Mouse (Mus musculus): Measurements from ENCODE around the gene Pofut2. TPM values are rescaled to one million over a fixed set of nuclear protein-coding genes. Genes with fewer than 3 reads are reported as not detected.

Pofut2 gene
- polyA plus RNA-seq, 1 experiment = 89.9 TPM

DNA sequence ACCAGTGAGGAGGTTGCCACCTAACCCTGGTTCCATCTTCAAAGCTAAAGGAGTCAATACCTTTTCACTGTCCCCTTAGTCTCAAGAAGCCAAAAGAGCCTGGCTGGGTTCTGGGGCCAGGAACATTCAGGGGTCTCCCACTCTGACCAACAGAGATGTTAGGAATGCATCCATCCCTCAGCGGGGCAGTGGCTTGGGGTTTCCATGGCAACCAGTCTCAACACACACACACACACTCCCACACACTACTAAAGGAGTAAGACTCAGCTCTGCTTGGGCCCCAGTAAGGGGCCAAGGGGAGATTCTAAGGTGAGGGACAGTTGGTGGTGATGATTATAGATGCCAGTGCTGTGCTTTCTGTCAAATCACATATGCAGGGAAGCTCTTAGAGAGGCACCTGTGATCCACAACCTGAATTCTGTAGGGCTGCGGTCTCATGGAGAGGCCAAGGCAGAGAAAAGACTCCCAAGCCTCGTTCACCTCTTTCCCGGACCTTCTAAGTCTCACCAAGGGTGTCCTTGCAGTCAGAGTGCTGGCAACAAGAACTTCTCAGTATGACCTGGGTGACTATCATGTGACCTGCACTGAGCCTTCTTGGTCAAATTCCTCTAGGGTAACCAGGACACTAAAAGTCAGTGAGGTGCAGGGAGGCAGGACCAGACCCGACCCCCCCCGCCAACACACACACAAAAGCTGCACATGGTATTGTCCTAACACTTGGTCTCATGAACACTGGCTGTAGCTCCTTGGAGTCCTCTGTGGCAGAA lies 46.5 kb upstream of the Pofut2 start:
- Histone ChIP-seq H3K36me3 (ENCODE audit: control insufficient read depth, insufficient read depth) (no peaks in the 10 kb centered on the region), H3K79me2 (ENCODE audit: control insufficient read depth, insufficient read depth) (no peaks in the 10 kb centered on the region), H3ac (ENCODE audit: control insufficient read depth, insufficient read length) (no peak overlapping the region), H3K4me3 (peak overlapping the region; percentile 3), H3K27me3 (ENCODE audit: control insufficient read depth, insufficient read depth, insufficient read length) (no peaks in the 10 kb centered on the region), H3K4me2 (ENCODE audit: low read depth) (peak overlapping the region; percentile 68)
- TF ChIP-seq MAX (IDR thresholded peaks at IDR 0.05; ENCODE audit: low read depth) = no peak
- TF ChIP-seq REST (IDR thresholded peaks at IDR 0.05; ENCODE audit: insufficient read depth, insufficient read length) = no peak
- TF ChIP-seq TCF3 (IDR thresholded peaks at IDR 0.05; ENCODE audit: insufficient read length, low read depth) = no peak
- TF ChIP-seq POLR2A (IDR thresholded peaks at IDR 0.05; ENCODE audit: insufficient read length, low read depth) = no peak

DNA sequence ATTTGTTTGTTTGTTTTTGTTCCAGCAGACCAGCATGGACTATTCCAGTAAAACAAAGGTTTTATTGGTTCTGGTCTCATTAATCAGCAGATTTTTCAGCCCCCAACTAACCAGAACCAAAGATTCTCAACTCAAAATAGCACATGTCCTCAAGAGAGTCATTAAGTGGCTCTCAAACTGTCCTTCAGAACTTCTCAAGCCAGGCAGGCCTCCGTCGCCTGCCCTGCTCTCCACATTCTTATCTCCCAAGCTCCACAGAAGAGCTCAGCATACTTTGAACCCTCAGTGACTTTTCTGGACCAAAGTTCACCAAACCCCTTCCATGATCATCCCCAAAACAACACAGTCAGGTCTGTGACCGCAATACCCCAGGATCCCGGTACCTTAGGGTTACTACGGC lies 45.5 kb upstream of the Pofut2 start:
- H3K79me2 ChIP-seq (ENCODE audit: control insufficient read depth, insufficient read depth) = no peaks in the 10 kb centered on the region
- TF ChIP-seq TCF3 (IDR thresholded peaks at IDR 0.05; ENCODE audit: insufficient read length, low read depth) = no peak
- TF ChIP-seq E2F4 (IDR thresholded peaks at IDR 0.05; ENCODE audit: insufficient read depth) = no peak
- no peak for TF ChIP-seq TCF12 (IDR thresholded peaks at IDR 0.05; ENCODE audit: insufficient read depth, poor library complexity, severe bottlenecking)
- TF ChIP-seq USF1 (IDR thresholded peaks at IDR 0.05; ENCODE audit: low read depth) = no peak
- TF ChIP-seq MYOG (IDR thresholded peaks at IDR 0.05; ENCODE audit: control insufficient read depth in 1 of 3, insufficient read depth in 1 of 3, insufficient read length in 2 of 3, low read depth in 2 of 3) = no peak
- TF ChIP-seq MAX (IDR thresholded peaks at IDR 0.05; ENCODE audit: low read depth) = no peak
- TF ChIP-seq POLR2A (IDR thresholded peaks at IDR 0.05; ENCODE audit: insufficient read length, low read depth) = no peak
- no peak for TF ChIP-seq MYOD1 (IDR thresholded peaks at IDR 0.05; ENCODE audit: control insufficient read depth in 1 of 3, insufficient read length in 2 of 3, low read depth in 2 of 3)
- TF ChIP-seq CEBPB (IDR thresholded peaks at IDR 0.05; ENCODE audit: insufficient read depth, poor library complexity, severe bottlenecking) = no peak
- TF ChIP-seq REST (IDR thresholded peaks at IDR 0.05; ENCODE audit: insufficient read depth, insufficient read length) = no peak
- TF ChIP-seq POLR2AphosphoS2 (IDR thresholded peaks at IDR 0.05; ENCODE audit: insufficient read length, low read depth) = no peak
- no peak for TF ChIP-seq SRF (IDR thresholded peaks at IDR 0.05; ENCODE audit: control insufficient read depth, insufficient read length, low read depth)
- H3K27me3 ChIP-seq (ENCODE audit: control insufficient read depth, insufficient read depth, insufficient read length) = no peaks in the 10 kb centered on the region
- H3K36me3 ChIP-seq (ENCODE audit: control insufficient read depth, insufficient read depth) = no peaks in the 10 kb centered on the region
- no peak overlapping the region for H3K4me3 ChIP-seq
- H3ac ChIP-seq (ENCODE audit: control insufficient read depth, insufficient read length) = no peak overlapping the region
- H3K4me2 ChIP-seq (ENCODE audit: low read depth) = no peak overlapping the region

DNA sequence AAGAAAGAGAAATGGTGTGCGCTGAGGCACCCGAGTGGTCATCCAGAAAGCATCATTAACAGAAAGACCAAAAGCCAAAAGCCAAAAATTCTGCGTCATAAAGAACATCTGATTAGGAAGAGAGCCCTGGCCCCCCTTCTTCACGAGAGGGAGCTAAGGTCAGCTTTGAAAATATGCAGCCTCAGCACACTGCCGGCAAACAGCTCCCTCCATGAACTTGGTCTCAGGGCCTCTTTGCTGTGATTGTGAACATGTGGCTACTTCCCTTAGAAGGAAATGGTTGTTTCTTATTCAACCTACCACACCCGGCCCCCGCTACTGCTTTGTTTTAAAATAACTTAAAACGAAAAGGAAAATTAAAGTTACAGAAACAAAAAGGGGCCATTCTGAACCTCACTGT lies 44.4 kb upstream of the Pofut2 start:
- no peak overlapping the region for H3K4me2 ChIP-seq (ENCODE audit: low read depth)
- H3K27me3 ChIP-seq (ENCODE audit: control insufficient read depth, insufficient read depth, insufficient read length) = no peaks in the 10 kb centered on the region
- TF ChIP-seq TCF3 (IDR thresholded peaks at IDR 0.05; ENCODE audit: insufficient read length, low read depth) (no peak), CEBPB (IDR thresholded peaks at IDR 0.05; ENCODE audit: insufficient read depth, poor library complexity, severe bottlenecking) (no peak), MYOD1 (IDR thresholded peaks at IDR 0.05; ENCODE audit: control insufficient read depth in 1 of 3, insufficient read length in 2 of 3, low read depth in 2 of 3) (no peak), USF1 (IDR thresholded peaks at IDR 0.05; ENCODE audit: low read depth) (no peak), REST (IDR thresholded peaks at IDR 0.05; ENCODE audit: insufficient read depth, insufficient read length) (no peak), TCF12 (IDR thresholded peaks at IDR 0.05; ENCODE audit: insufficient read depth, poor library complexity, severe bottlenecking) (no peak), POLR2A (IDR thresholded peaks at IDR 0.05; ENCODE audit: insufficient read length, low read depth) (no peak), E2F4 (IDR thresholded peaks at IDR 0.05; ENCODE audit: insufficient read depth) (no peak), SRF (IDR thresholded peaks at IDR 0.05; ENCODE audit: control insufficient read depth, insufficient read length, low read depth) (no peak), MYOG (IDR thresholded peaks at IDR 0.05; ENCODE audit: control insufficient read depth in 1 of 3, insufficient read depth in 1 of 3, insufficient read length in 2 of 3, low read depth in 2 of 3) (no peak), MAX (IDR thresholded peaks at IDR 0.05; ENCODE audit: low read depth) (no peak)
- H3K4me3 ChIP-seq = no peak overlapping the region
- H3K36me3 ChIP-seq (ENCODE audit: control insufficient read depth, insufficient read depth) = no peaks in the 10 kb centered on the region
- no peak overlapping the region for H3ac ChIP-seq (ENCODE audit: control insufficient read depth, insufficient read length)
- H3K79me2 ChIP-seq (ENCODE audit: control insufficient read depth, insufficient read depth) = no peaks in the 10 kb centered on the region

DNA sequence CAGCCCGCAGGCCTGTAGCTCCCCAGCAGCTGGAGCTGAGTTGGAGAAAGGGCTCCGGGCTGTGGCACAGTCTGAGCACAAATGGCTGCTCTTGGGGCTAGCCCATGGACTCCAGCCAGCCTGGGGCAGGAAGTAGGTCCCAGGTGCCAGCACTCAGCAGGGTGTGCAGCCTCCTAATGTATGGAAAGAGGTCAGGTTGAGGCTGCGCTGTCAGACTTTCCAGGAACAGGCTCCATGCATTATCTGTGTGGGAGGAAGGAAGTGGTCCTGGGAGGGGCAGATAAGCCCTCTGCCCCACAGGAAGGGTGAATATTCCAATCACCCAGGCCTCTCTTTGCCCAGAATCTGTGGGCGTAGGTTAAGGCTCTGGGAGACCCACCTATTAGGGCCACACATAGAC lies 43.4 kb upstream of the Pofut2 start:
- H3K27me3 ChIP-seq (ENCODE audit: control insufficient read depth, insufficient read depth, insufficient read length) = no peaks in the 10 kb centered on the region
- H3ac ChIP-seq (ENCODE audit: control insufficient read depth, insufficient read length) = no peak overlapping the region
- no peak overlapping the region for H3K4me2 ChIP-seq (ENCODE audit: low read depth)
- H3K79me2 ChIP-seq (ENCODE audit: control insufficient read depth, insufficient read depth) = no peaks in the 10 kb centered on the region
- TF ChIP-seq TCF12 (IDR thresholded peaks at IDR 0.05; ENCODE audit: insufficient read depth, poor library complexity, severe bottlenecking) (no peak), USF1 (IDR thresholded peaks at IDR 0.05; ENCODE audit: low read depth) (no peak), E2F4 (IDR thresholded peaks at IDR 0.05; ENCODE audit: insufficient read depth) (no peak), REST (IDR thresholded peaks at IDR 0.05; ENCODE audit: insufficient read depth, insufficient read length) (no peak), POLR2AphosphoS2 (IDR thresholded peaks at IDR 0.05; ENCODE audit: insufficient read length, low read depth) (no peak)
- H3K4me3 ChIP-seq = no peak overlapping the region
- no peaks in the 10 kb centered on the region for H3K36me3 ChIP-seq (ENCODE audit: control insufficient read depth, insufficient read depth)

DNA sequence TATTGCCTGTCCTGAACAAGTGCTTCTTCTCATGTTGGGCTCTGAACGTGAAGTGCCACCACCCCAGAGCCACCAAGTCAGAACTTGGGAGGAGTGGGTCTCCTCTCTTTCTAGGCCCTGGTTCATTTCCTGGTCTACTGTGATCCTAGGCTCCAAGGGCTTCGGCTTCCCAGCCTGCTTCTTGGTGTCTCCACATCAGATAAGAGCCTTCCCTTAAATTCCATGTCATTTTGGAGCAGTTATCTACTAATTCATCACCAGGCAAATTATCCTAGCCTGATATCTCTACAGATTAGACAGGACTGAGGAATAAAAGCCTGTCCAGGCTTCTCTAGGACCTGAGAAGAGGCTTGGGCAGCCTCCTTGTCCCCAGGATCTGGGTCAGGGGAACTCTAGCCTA lies 42.7 kb upstream of the Pofut2 start:
- Histone ChIP-seq H3K4me2 (ENCODE audit: low read depth) (no peak overlapping the region), H3K4me3 (no peak overlapping the region), H3K27me3 (ENCODE audit: control insufficient read depth, insufficient read depth, insufficient read length) (no peaks in the 10 kb centered on the region), H3ac (ENCODE audit: control insufficient read depth, insufficient read length) (no peak overlapping the region), H3K36me3 (ENCODE audit: control insufficient read depth, insufficient read depth) (no peaks in the 10 kb centered on the region), H3K79me2 (ENCODE audit: control insufficient read depth, insufficient read depth) (no peaks in the 10 kb centered on the region)
- TF ChIP-seq USF1 (IDR thresholded peaks at IDR 0.05; ENCODE audit: low read depth) (no peak), MYOD1 (IDR thresholded peaks at IDR 0.05; ENCODE audit: control insufficient read depth in 1 of 3, insufficient read length in 2 of 3, low read depth in 2 of 3) (no peak), E2F4 (IDR thresholded peaks at IDR 0.05; ENCODE audit: insufficient read depth) (no peak), POLR2AphosphoS2 (IDR thresholded peaks at IDR 0.05; ENCODE audit: insufficient read length, low read depth) (no peak), SRF (IDR thresholded peaks at IDR 0.05; ENCODE audit: control insufficient read depth, insufficient read length, low read depth) (no peak), POLR2A (IDR thresholded peaks at IDR 0.05; ENCODE audit: insufficient read length, low read depth) (no peak)
